Mouse (Mus musculus): Measurements from ENCODE around the gene Ankrd40. TPM values are rescaled to one million over a fixed set of nuclear protein-coding genes. Genes with fewer than 3 reads are reported as not detected.
A peak's percentile ranks its signal among the peaks of the same experiment; 100 is the strongest.

Gene Ankrd40
- polyA plus RNA-seq, 1 experiment from 2014 or later = 15.7 TPM

- ATAC-seq = 0 out of 2 replicates have a peak, but pooled peaks have one; percentile 22
- peaks cover 29% of the 10 kb centered on the region for H3K27me3 ChIP-seq (replicated peaks)
- WGBS (ENCODE audit: insufficient replicate concordance) = 56% methylated on average over 5 of the region's 5 CpGs
- H3K4me1 ChIP-seq = peaks cover 41% of the 10 kb centered on the region
- no peak overlapping the region for H3K4me2 ChIP-seq
- no peak overlapping the region for H3K4me3 ChIP-seq
- no peak overlapping the region for H3K9ac ChIP-seq
- peaks cover 10% of the 10 kb centered on the region for H3K36me3 ChIP-seq
- no peaks in the 10 kb centered on the region for H3K9me3 ChIP-seq (replicated peaks)
- H3K27ac ChIP-seq = no peak overlapping the region
These were observed 16.2 kb downstream of the Ankrd40 start for GRCm38 (mm10) chr11:94343955-94344358.

GRCm38 (mm10) chr11:94344470-94344869, 16.7 kb downstream of the Ankrd40 start:
- Histone ChIP-seq H3K4me1 (peaks cover 47% of the 10 kb centered on the region), H3K9me3 (replicated peaks) (no peaks in the 10 kb centered on the region), H3K4me3 (no peak overlapping the region), H3K27ac (no peak overlapping the region), H3K9ac (no peak overlapping the region), H3K27me3 (replicated peaks) (peaks cover 29% of the 10 kb centered on the region), H3K4me2 (no peak overlapping the region), H3K36me3 (peaks cover 5% of the 10 kb centered on the region)
- WGBS (ENCODE audit: insufficient replicate concordance) = 67% methylated on average over 1 of the region's 1 CpGs
- no peak for ATAC-seq

- no peaks in the 10 kb centered on the region for H3K9me3 ChIP-seq (replicated peaks)
- H3K4me3 ChIP-seq = no peak overlapping the region
- H3K27me3 ChIP-seq (replicated peaks) = peaks cover 29% of the 10 kb centered on the region
- peaks cover 54% of the 10 kb centered on the region for H3K4me1 ChIP-seq
- no peak overlapping the region for H3K27ac ChIP-seq
- no peak for ATAC-seq
- no peak overlapping the region for H3K4me2 ChIP-seq
- 67% methylated on average over 10 of the region's 10 CpGs for WGBS (ENCODE audit: insufficient replicate concordance)
- no peak overlapping the region for H3K9ac ChIP-seq
- H3K36me3 ChIP-seq = no peaks in the 10 kb centered on the region
These were observed 18.1 kb downstream of the Ankrd40 start for GRCm38 (mm10) chr11:94345926-94346325.

- Histone ChIP-seq H3K27me3 (replicated peaks) (peaks cover 31% of the 10 kb centered on the region), H3K27ac (no peak overlapping the region), H3K9ac (no peak overlapping the region), H3K36me3 (no peaks in the 10 kb centered on the region), H3K4me1 (peaks cover 61% of the 10 kb centered on the region), H3K4me3 (no peak overlapping the region), H3K9me3 (replicated peaks) (no peaks in the 10 kb centered on the region), H3K4me2 (no peak overlapping the region)
- 39% methylated on average over 3 of the region's 3 CpGs for WGBS (ENCODE audit: insufficient replicate concordance)
- ATAC-seq = no peak
These were observed 18.8 kb downstream of the Ankrd40 start for GRCm38 (mm10) chr11:94346611-94347010.

- H3K9me3 ChIP-seq (replicated peaks) = no peaks in the 10 kb centered on the region
- H3K4me2 ChIP-seq = no peak overlapping the region
- H3K4me1 ChIP-seq = peaks cover 61% of the 10 kb centered on the region
- H3K27ac ChIP-seq = no peak overlapping the region
- no peaks in the 10 kb centered on the region for H3K36me3 ChIP-seq
- no peak for ATAC-seq
- peaks cover 36% of the 10 kb centered on the region for H3K27me3 ChIP-seq (replicated peaks)
- H3K4me3 ChIP-seq = no peak overlapping the region
- 71% methylated on average over 7 of the region's 7 CpGs for WGBS (ENCODE audit: insufficient replicate concordance)
- no peak overlapping the region for H3K9ac ChIP-seq
These were observed 19.3 kb downstream of the Ankrd40 start for GRCm38 (mm10) chr11:94347063-94347575.

GRCm38 (mm10) chr11:94349839-94350238, 22.0 kb downstream of the Ankrd40 start:
- no peaks in the 10 kb centered on the region for H3K9me3 ChIP-seq (replicated peaks)
- 25% methylated on average over 2 of the region's 2 CpGs for WGBS (ENCODE audit: insufficient replicate concordance)
- peak overlapping the region; percentile 54 for H3K4me2 ChIP-seq
- H3K4me3 ChIP-seq = no peak overlapping the region
- ATAC-seq = no peak
- peaks cover 41% of the 10 kb centered on the region for H3K4me1 ChIP-seq
- H3K36me3 ChIP-seq = no peaks in the 10 kb centered on the region
- H3K27me3 ChIP-seq (replicated peaks) = peaks cover 56% of the 10 kb centered on the region
- peak overlapping the region; percentile 77 for H3K27ac ChIP-seq
- H3K9ac ChIP-seq = no peak overlapping the region

GRCm38 (mm10) chr11:94350337-94350736, 22.5 kb downstream of the Ankrd40 start:
- WGBS (ENCODE audit: insufficient replicate concordance) = 25% methylated on average over 1 of the region's 1 CpGs
- H3K36me3 ChIP-seq = no peaks in the 10 kb centered on the region
- H3K9me3 ChIP-seq (replicated peaks) = no peaks in the 10 kb centered on the region
- peaks cover 56% of the 10 kb centered on the region for H3K27me3 ChIP-seq (replicated peaks)
- peak overlapping the region; percentile 77 for H3K27ac ChIP-seq
- peak overlapping the region; percentile 54 for H3K4me2 ChIP-seq
- H3K4me1 ChIP-seq = peaks cover 41% of the 10 kb centered on the region
- no peak overlapping the region for H3K9ac ChIP-seq
- 0 out of 2 replicates have a peak overlapping the region, but pooled peaks have one; percentile 10 for H3K4me3 ChIP-seq
- ATAC-seq = peak; percentile 73

GRCm38 (mm10) chr11:94351094-94351493, 23.3 kb downstream of the Ankrd40 start:
- Histone ChIP-seq H3K27me3 (replicated peaks) (peaks cover 52% of the 10 kb centered on the region), H3K4me1 (peaks cover 41% of the 10 kb centered on the region), H3K9me3 (replicated peaks) (no peaks in the 10 kb centered on the region), H3K27ac (peak overlapping the region; percentile 77), H3K36me3 (no peaks in the 10 kb centered on the region), H3K4me3 (peak overlapping the region; percentile 10; the same call in 1 of the 2 replicates), H3K9ac (no peak overlapping the region; the same call in 1 of the 2 replicates), H3K4me2 (peak overlapping the region; percentile 54)
- ATAC-seq = peak; percentile 81
- 10% methylated on average over 3 of the region's 3 CpGs for WGBS (ENCODE audit: insufficient replicate concordance)

- 72% methylated on average over 9 of the region's 9 CpGs for WGBS (ENCODE audit: insufficient replicate concordance)
- Histone ChIP-seq H3K27ac (no peak overlapping the region), H3K4me1 (peaks cover 15% of the 10 kb centered on the region), H3K4me2 (no peak overlapping the region), H3K4me3 (no peak overlapping the region), H3K27me3 (replicated peaks) (peaks cover 78% of the 10 kb centered on the region), H3K9ac (no peak overlapping the region), H3K9me3 (replicated peaks) (no peaks in the 10 kb centered on the region), H3K36me3 (no peaks in the 10 kb centered on the region)
- no peak for ATAC-seq
These were observed 27.9 kb downstream of the Ankrd40 start for GRCm38 (mm10) chr11:94355521-94356217.

GRCm38 (mm10) chr11:94359168-94359567, 31.4 kb downstream of the Ankrd40 start:
- ATAC-seq = no peak
- Histone ChIP-seq H3K9ac (no peak overlapping the region), H3K9me3 (replicated peaks) (no peaks in the 10 kb centered on the region), H3K36me3 (no peaks in the 10 kb centered on the region), H3K4me2 (no peak overlapping the region), H3K27me3 (replicated peaks) (peaks cover 69% of the 10 kb centered on the region), H3K27ac (no peak overlapping the region), H3K4me1 (no peaks in the 10 kb centered on the region), H3K4me3 (no peak overlapping the region)
- 81% methylated on average over 12 of the region's 12 CpGs for WGBS (ENCODE audit: insufficient replicate concordance)

- H3K4me2 ChIP-seq = no peak overlapping the region
- no peaks in the 10 kb centered on the region for H3K9me3 ChIP-seq (replicated peaks)
- no peak overlapping the region for H3K9ac ChIP-seq
- ATAC-seq = no peak
- H3K27me3 ChIP-seq (replicated peaks) = peaks cover 52% of the 10 kb centered on the region
- H3K4me1 ChIP-seq = no peaks in the 10 kb centered on the region
- H3K36me3 ChIP-seq = no peaks in the 10 kb centered on the region
- WGBS (ENCODE audit: insufficient replicate concordance) = 71% methylated on average over 14 of the region's 14 CpGs
- H3K4me3 ChIP-seq = no peak overlapping the region
- H3K27ac ChIP-seq = no peak overlapping the region
These were observed 33.5 kb downstream of the Ankrd40 start for GRCm38 (mm10) chr11:94361166-94361870.

- peaks cover 44% of the 10 kb centered on the region for H3K27me3 ChIP-seq (replicated peaks)
- no peak for ATAC-seq
- no peak overlapping the region for H3K9ac ChIP-seq
- WGBS (ENCODE audit: insufficient replicate concordance) = 74% methylated on average over 5 of the region's 5 CpGs
- no peak overlapping the region for H3K27ac ChIP-seq
- no peak overlapping the region for H3K4me3 ChIP-seq
- no peak overlapping the region for H3K4me2 ChIP-seq
- H3K9me3 ChIP-seq (replicated peaks) = no peaks in the 10 kb centered on the region
- no peaks in the 10 kb centered on the region for H3K36me3 ChIP-seq
- H3K4me1 ChIP-seq = no peaks in the 10 kb centered on the region
These were observed 34.3 kb downstream of the Ankrd40 start for GRCm38 (mm10) chr11:94362101-94362500.
